Mouse (Mus musculus) frontal cortex, postnatal 36 days (tissue): ENCODE data around the gene Pgk1.

Experiments used
- DNase-seq, 2 experiments: peaks; one replicate each; pipeline ENCODE4 v3.0.0; 2022; ENCODE audit warnings: low spot score in 2 of 2

The Pgk1 gene

GRCm38 (mm10) chrX:106219171-106220032, 32.5 kb downstream of the Pgk1 start:
- peak; percentile 75 for DNase-seq

- no peak for DNase-seq
Observed at GRCm38 (mm10) chrX:106221058-106221457, 34.2 kb downstream of the Pgk1 start, which contains the start of gene Taf9b. TSS of gene Taf9b (minus strand) at chrX:106221158.
